Mouse (Mus musculus) megakaryocyte-erythroid progenitor cell, adult 5 weeks (primary cell): ENCODE measurements around the gene Lmln. TPM values are rescaled to one million over a fixed set of nuclear protein-coding genes. Genes with fewer than 3 reads are reported as not detected.

Source experiments
- polyA plus RNA-seq: library from polyadenylated mRNA; stranded (reverse); fragments of >175 nt; gene quantifications from 2 replicates; pipeline ENCODE4 v1.2.3, GENCODE M21; 2012

Gene Lmln
- polyA plus RNA-seq = 0.30 and 0.45 TPM in 2 replicates

DNA sequence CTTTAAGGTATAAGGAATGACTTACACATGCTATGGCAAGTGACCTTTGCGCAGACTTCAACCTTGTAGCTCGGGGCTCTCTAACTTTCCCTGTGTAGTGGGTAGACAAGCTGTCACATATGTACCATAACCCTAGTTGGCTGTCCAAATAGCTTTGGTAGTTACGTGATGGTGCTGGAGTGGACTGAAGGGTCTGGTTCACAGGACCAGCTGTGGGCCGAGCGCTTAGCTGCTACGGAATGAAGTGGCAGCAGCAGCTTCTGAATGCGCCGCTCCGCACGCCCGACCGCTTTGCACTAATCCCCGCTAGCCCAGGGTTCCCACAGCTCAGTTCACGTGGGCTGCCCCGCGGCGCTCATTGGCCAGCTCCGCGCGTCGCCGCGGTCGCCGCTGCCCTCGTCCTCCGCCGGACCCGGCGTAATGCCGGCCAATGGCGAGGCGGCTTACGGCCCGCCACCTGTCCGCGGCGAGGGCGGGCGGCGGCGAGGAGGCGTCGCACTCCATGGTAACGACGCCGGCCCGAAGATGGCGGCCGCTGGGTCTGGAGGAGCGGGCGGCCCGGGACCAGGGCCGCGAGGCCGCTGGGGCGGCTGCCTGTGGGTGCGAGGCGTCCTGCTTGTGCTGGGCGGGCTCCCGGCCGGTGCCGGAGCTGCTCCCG is at the start of gene Lmln:
Gene Lmln, plus strand, starts transcription at position 498 of the 658 bp plus-strand sequence.

GRCm38 (mm10) chr16:33056095-33056785 is 6.1 kb upstream of the Lmln start, which contains the start of the genes Iqcg and Rpl35a:
Gene Iqcg, minus strand, starts transcription at chr16:33056218.
Gene Rpl35a, plus strand, starts transcription at chr16:33056453.

Other genes starting within 250 kb of the Lmln start
- 155 and 193 TPM in 2 replicates for gene Fyttd1, start 185.0 kb upstream of the Lmln start, polyA plus RNA-seq
- 7.7 TPM in 2 replicates for gene Rubcn, start 184.8 kb upstream of the Lmln start, polyA plus RNA-seq
- 4.3 and 5.1 TPM in 2 replicates for gene Lrch3, start 148.4 kb upstream of the Lmln start, polyA plus RNA-seq
- gene Iqcg, start 6.3 kb upstream of the Lmln start, polyA plus RNA-seq = 0.66 and 2.2 TPM in 2 replicates
- gene Rpl35a, start 6.1 kb upstream of the Lmln start, polyA plus RNA-seq = 177 and 180 TPM in 2 replicates
- 3.7 and 3.9 TPM in 2 replicates for gene Osbpl11, start 122.5 kb downstream of the Lmln start, polyA plus RNA-seq
- gene Snx4, start 188.9 kb downstream of the Lmln start, polyA plus RNA-seq = 44.3 and 57.1 TPM in 2 replicates